Mouse (Mus musculus) testis, adult 2 months (tissue): ENCODE data around the gene Smg7.

Source experiments
- CTCF ChIP-seq: fragments of 200-500 bp; IDR thresholded peaks from 2 replicates; pipeline ENCODE4 v1.5.1; 2012; ENCODE audit warnings: low read depth, mild to moderate bottlenecking, inconsistent platforms, low read length, moderate library complexity; ENCODE audit not compliant: control insufficient read depth, insufficient read depth, insufficient replicate concordance
- POLR2A ChIP-seq: fragments of 200-500 bp; IDR thresholded peaks from 2 replicates; pipeline ENCODE4 v1.6.1; 2012; ENCODE audit warnings: low read depth, mild to moderate bottlenecking, inconsistent platforms, low read length, moderate library complexity; ENCODE audit not compliant: control insufficient read depth

DNA sequence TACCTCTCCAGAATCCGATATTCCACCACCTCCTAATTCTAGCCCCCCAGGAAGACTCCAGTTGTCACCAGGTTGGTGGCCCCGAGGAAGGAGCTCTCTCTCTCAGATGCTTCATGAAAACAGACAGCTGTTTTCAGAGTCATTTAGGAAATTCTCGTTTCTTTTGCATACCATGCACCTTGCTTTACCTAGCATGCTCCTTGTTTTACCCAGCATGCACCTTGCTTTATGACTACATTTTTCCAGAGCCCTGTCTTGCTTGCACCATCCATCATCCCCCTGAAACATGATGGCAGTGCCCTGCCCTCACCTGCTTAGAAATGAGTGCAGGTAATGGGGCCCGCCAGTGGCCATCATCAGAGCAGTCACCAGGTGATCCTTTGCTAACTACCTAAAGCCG, 70.8 kb downstream of the Smg7 start:
- no peak for TF ChIP-seq CTCF
- no peak for TF ChIP-seq POLR2A
